Mouse (Mus musculus): ENCODE measurements at regions not wholly inside any gene's neighbourhood (a gene's known extent, or its start where the extent isn't known, plus 50 kb on each side); places are given as distances from the start of the nearest gene placed in this dataset.

DNA sequence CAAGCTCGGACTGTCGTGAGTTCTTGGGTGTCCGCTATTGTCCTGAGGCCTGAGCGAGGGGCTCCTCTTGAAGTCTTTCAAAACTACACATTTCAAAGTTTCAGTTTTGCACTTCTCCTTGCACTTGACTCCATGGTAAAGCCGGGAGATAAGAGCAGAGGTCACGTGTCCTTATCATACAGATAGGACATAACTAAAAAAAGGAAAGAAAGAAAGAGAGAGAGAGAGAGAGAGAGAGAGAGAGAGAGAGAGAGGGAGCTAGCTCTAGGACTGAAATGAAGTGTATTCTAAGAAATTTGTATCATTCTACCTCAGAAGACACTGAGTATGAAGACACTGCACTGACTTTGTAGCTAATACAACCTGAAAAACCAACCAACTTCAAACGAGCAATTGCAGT, 114.8 kb upstream of the Spred2 start:
- 89% methylated on average over 7 of the region's 7 CpGs for WGBS
- no peak overlapping the region for H3K4me2 ChIP-seq (ENCODE audit: low read depth)
- no peak for ATAC-seq

GRCm38 (mm10) chr11:19811271-19811991, 112.7 kb upstream of the Spred2 start:
- DNase-seq: no peak
- Histone ChIP-seq H3K9ac (no peak overlapping the region), H3K27ac (ENCODE audit: low read depth, low read length) (no peak overlapping the region), H3K4me3 (ENCODE audit: low read depth, low read length) (no peak overlapping the region), H3K4me2 (ENCODE audit: low read depth) (no peak overlapping the region), H3K27me3 (ENCODE audit: insufficient read depth, low read length) (no peaks in the 10 kb centered on the region), H3K4me1 (ENCODE audit: insufficient read depth) (no peaks in the 10 kb centered on the region), H3K36me3 (ENCODE audit: insufficient read depth) (no peaks in the 10 kb centered on the region), H3K9me3 (ENCODE audit: low read length) (no peaks in the 10 kb centered on the region)
- TF ChIP-seq CTCF (IDR thresholded peaks at IDR 0.05; ENCODE audit: low read depth): no peak
- ATAC-seq: no peak
- WGBS: 25% methylated on average over 12 of the region's 12 CpGs

More for the DNA sequence above, 114.8 kb upstream of the Spred2 start:
- DNase-seq: no peak
- no peaks in the 10 kb centered on the region for H3K9me3 ChIP-seq (ENCODE audit: low read length)
- no peaks in the 10 kb centered on the region for H3K27me3 ChIP-seq (ENCODE audit: insufficient read depth, low read length)
- H3K9ac ChIP-seq: no peak overlapping the region
- TF ChIP-seq CTCF (IDR thresholded peaks at IDR 0.05; ENCODE audit: low read depth): no peak
- H3K27ac ChIP-seq (ENCODE audit: low read depth, low read length): no peak overlapping the region
- H3K4me1 ChIP-seq (ENCODE audit: insufficient read depth): no peaks in the 10 kb centered on the region
- no peaks in the 10 kb centered on the region for H3K36me3 ChIP-seq (ENCODE audit: insufficient read depth)
- no peak overlapping the region for H3K4me3 ChIP-seq (ENCODE audit: low read depth, low read length)

DNA sequence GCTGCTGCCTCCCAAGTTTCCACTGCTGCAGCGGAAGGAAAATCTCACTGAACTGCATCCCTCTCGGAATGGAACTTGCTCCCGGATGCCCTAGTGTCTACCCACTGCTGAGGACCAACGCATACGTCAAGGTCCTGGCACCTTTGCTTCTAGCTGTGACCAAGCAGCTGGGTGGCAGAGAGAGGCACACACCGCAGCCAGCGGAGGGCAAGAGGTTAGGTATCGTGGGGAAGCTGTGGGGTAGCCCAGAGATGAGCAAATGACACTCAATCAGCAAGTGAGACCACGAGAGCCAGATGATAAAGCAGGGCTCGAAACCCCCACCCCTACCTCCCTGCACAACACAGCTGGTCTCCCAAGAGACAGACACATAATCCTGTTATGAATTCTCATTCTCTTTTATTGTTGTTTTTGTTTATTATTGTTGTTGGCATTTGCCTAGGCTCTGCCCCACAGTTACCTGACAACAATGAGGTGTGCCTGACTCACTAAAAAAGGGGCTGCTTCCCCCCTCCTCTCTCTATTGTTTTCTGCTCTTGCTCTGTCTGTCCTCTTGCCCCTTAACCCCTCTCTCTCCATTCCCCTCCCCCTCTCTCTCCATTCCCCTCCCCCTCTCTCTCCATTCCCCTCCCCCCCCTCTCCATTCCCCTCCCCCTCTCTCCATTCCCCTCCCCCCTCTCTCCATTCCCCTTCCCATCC, 112.0 kb upstream of the Spred2 start:
- Histone ChIP-seq H3K27ac (ENCODE audit: low read depth, low read length) (no peak overlapping the region), H3K9me3 (ENCODE audit: low read length) (no peaks in the 10 kb centered on the region), H3K4me1 (ENCODE audit: insufficient read depth) (no peaks in the 10 kb centered on the region), H3K4me2 (ENCODE audit: low read depth) (no peak overlapping the region), H3K27me3 (ENCODE audit: insufficient read depth, low read length) (no peaks in the 10 kb centered on the region), H3K4me3 (ENCODE audit: low read depth, low read length) (no peak overlapping the region), H3K9ac (no peak overlapping the region), H3K36me3 (ENCODE audit: insufficient read depth) (no peaks in the 10 kb centered on the region)
- WGBS: 20% methylated on average over 10 of the region's 10 CpGs
- ATAC-seq: no peak
- DNase-seq: no peak
- no peak for TF ChIP-seq CTCF (IDR thresholded peaks at IDR 0.05; ENCODE audit: low read depth)

DNA sequence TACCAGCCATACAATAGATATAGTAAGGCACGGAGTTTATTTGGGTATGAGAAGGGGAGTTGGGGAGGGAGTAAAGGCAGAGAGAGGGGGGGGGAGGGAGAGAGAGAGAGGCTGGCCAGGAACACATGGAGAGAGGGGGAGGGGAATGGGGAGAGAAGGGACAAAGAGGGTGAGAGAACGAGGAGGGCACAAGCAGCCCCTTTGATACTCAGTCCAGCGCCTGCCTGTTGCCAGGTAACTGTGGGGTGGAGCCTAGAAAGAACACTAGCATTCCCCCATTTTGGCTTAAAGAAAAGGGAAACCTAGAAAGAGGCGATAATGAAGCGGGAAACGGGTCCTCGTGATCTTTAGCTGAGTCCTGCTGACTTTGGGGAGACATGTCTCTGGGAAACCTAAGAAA, 110.6 kb upstream of the Spred2 start:
- no peak overlapping the region for H3K27ac ChIP-seq (ENCODE audit: low read depth, low read length)
- 61% methylated on average over 7 of the region's 7 CpGs for WGBS
- no peaks in the 10 kb centered on the region for H3K9me3 ChIP-seq (ENCODE audit: low read length)
- ATAC-seq: no peak
- no peak overlapping the region for H3K4me2 ChIP-seq (ENCODE audit: low read depth)
- no peaks in the 10 kb centered on the region for H3K27me3 ChIP-seq (ENCODE audit: insufficient read depth, low read length)
- H3K4me1 ChIP-seq (ENCODE audit: insufficient read depth): no peaks in the 10 kb centered on the region
- H3K36me3 ChIP-seq (ENCODE audit: insufficient read depth): no peaks in the 10 kb centered on the region
- no peak overlapping the region for H3K9ac ChIP-seq
- DNase-seq: no peak
- no peak for TF ChIP-seq CTCF (IDR thresholded peaks at IDR 0.05; ENCODE audit: low read depth)
- H3K4me3 ChIP-seq (ENCODE audit: low read depth, low read length): no peak overlapping the region

- ATAC-seq: 0 out of 2 replicates have a peak, but pooled peaks have one; percentile 2
- Histone ChIP-seq H3K9ac (no peak overlapping the region), H3K27ac (ENCODE audit: low read depth, low read length) (no peak overlapping the region), H3K4me1 (ENCODE audit: insufficient read depth) (no peaks in the 10 kb centered on the region), H3K27me3 (ENCODE audit: insufficient read depth, low read length) (no peaks in the 10 kb centered on the region), H3K4me2 (ENCODE audit: low read depth) (no peak overlapping the region), H3K9me3 (ENCODE audit: low read length) (no peaks in the 10 kb centered on the region), H3K36me3 (ENCODE audit: insufficient read depth) (no peaks in the 10 kb centered on the region), H3K4me3 (ENCODE audit: low read depth, low read length) (no peak overlapping the region)
- no peak for DNase-seq
- TF ChIP-seq CTCF (IDR thresholded peaks at IDR 0.05; ENCODE audit: low read depth): no peak
- WGBS: 77% methylated on average over 5 of the region's 5 CpGs
Observed at GRCm38 (mm10) chr11:19822991-19823390, 101.2 kb upstream of the Spred2 start.

GRCm38 (mm10) chr11:19823461-19823895, 100.7 kb upstream of the Spred2 start:
- DNase-seq: peak; percentile 92
- Histone ChIP-seq H3K36me3 (ENCODE audit: insufficient read depth) (no peaks in the 10 kb centered on the region), H3K27ac (ENCODE audit: low read depth, low read length) (no peak overlapping the region), H3K4me3 (ENCODE audit: low read depth, low read length) (no peak overlapping the region), H3K4me2 (ENCODE audit: low read depth) (no peak overlapping the region), H3K27me3 (ENCODE audit: insufficient read depth, low read length) (no peaks in the 10 kb centered on the region), H3K9ac (no peak overlapping the region), H3K9me3 (ENCODE audit: low read length) (no peaks in the 10 kb centered on the region), H3K4me1 (ENCODE audit: insufficient read depth) (no peaks in the 10 kb centered on the region)
- 0% methylated on average over 3 of the region's 3 CpGs for WGBS
- ATAC-seq: peak; percentile 63
- peak; percentile 80 for TF ChIP-seq CTCF (IDR thresholded peaks at IDR 0.05; ENCODE audit: low read depth)

DNA sequence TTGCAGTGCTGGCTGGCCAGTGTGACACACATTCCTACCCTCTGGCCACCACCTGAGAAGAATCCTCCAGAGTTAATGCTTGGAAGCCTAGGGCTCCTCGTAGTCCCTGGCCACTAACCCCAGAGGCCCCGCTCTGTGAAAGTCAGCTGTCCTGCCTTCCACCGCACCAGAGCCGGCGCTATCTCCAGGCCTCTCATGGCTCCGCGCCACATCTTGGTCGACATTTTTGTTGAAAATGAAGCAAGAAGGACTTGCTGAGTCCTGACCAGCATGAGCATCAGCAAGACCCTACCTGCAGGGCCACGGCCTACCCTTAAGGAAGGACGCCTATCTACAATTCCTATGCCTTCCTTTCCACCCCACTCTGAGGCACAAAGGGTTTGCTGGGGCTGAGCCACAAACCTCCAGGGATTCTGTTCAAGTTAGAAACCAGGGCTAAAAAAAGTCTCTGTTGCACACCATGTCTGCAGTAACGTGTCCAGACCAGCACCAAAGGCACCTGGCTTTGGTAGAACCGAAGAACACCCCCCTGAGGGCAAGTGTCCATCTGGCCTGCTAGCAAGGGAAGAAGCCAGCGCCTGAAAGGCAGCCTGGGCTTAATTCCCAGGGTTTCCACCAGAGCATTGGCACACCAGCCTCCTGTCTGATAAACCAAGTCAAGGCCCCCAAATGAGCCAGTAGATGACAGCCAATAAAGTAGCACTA, 97.5 kb upstream of the Spred2 start:
- Histone ChIP-seq H3K4me3 (ENCODE audit: low read depth, low read length) (no peak overlapping the region), H3K9ac (no peak overlapping the region), H3K4me1 (ENCODE audit: insufficient read depth) (no peaks in the 10 kb centered on the region), H3K27me3 (ENCODE audit: insufficient read depth, low read length) (no peaks in the 10 kb centered on the region; the same call in 1 of the 2 replicates), H3K27ac (ENCODE audit: low read depth, low read length) (no peak overlapping the region), H3K36me3 (ENCODE audit: insufficient read depth) (no peaks in the 10 kb centered on the region), H3K9me3 (ENCODE audit: low read length) (no peaks in the 10 kb centered on the region), H3K4me2 (ENCODE audit: low read depth) (no peak overlapping the region)
- ATAC-seq (no peak), DNase-seq (no peak)
- TF ChIP-seq CTCF (IDR thresholded peaks at IDR 0.05; ENCODE audit: low read depth): no peak
- WGBS: 85% methylated on average over 13 of the region's 13 CpGs
